Mouse (Mus musculus): ENCODE results near the gene Armh3. TPM values are rescaled to one million over a fixed set of nuclear protein-coding genes. Genes with fewer than 3 reads are reported as not detected.

The Armh3 gene
- total RNA-seq, 2 experiments from 2014 or later = 16.0 to 19.0 TPM

DNA sequence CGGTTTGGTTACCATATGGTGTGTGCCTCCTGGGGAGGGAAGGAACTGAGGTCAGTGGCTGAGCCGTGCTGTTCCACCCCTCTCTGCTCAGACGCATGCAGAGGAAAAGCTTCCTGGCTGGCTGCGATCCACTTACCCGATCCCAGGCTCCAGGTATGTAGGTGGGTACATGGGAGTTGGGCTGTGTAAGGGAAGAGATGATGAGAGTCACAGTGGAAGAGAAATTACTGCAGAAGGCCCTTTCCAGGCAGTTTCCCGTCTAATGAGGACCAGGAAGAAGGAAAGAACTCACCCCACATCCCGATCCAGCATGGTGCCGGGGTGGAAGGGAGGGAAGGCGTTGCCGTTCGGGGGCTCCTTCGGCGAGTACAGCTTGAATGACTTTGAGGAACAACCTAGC, 37.7 kb upstream of the Armh3 start:
- no peak for DNase-seq (ENCODE audit: low spot score in 2 of 2)

DNA sequence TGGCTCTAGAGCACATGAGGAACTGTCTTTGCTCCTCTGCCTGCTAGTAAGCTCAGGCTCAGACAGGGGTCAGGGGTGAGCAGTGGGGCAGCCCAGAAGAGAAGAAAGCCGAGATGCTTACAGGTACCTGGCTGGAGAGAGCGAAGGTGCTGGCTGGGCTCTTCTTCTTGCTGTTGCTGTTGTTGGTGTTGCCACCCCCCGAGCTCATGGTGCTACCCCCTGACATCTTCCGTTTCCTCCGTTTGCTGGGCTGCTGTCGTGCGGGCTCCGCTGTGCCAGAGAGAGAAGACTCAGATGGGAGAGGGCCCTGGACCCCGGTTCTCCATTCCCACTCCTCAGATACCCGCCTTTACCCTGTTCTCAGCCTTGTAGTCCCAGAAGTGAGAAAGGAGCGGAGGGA, 35.6 kb upstream of the Armh3 start:
- no peak for DNase-seq (ENCODE audit: low spot score in 2 of 2)

GRCm38 (mm10) chr19:46032731-46033510, 34.6 kb upstream of the Armh3 start:
- no peak for DNase-seq (ENCODE audit: low spot score in 2 of 2)

DNA sequence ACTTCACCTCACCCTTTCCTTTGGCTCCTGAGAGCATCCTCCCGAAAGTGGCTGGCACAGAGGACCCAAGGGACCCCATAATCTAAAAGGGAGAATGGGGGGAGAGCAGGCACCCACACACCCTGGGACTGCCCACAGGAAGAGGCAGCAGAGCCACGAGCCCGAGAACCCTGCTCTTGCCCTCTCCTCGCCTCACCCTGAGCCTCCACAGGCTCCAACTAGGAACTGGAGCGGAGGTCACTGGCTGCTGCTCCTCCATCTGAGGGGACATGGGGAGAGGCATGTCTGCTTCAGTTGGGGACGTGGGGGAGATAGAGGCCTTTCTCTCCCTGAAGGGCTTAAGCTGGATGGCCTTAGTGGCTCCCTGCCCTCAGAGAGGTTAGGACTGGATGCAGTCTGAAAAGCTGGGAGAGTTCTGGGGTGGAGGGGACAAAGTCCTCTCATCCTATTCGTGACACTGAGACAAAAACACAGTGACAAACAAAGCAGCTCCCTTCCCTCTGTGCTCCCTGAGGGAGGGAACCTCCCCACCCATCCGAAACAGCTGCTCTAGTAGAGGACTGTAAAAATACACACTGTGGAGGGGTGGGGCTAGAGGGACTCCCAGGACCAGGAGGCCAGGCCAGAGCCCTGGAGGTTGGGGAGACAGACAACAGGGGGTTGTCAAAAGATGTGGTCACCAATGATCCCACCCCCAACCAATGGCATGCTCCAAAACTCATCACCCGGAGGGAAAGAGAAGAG, 33.6 kb upstream of the Armh3 start:
- DNase-seq (ENCODE audit: low spot score in 2 of 2) = no peak

GRCm38 (mm10) chr19:46030196-46030983, 32.1 kb upstream of the Armh3 start:
- DNase-seq (ENCODE audit: low spot score in 2 of 2) = no peak

GRCm38 (mm10) chr19:46029652-46030051, 31.4 kb upstream of the Armh3 start:
- no peak for DNase-seq (ENCODE audit: low spot score in 2 of 2)

DNA sequence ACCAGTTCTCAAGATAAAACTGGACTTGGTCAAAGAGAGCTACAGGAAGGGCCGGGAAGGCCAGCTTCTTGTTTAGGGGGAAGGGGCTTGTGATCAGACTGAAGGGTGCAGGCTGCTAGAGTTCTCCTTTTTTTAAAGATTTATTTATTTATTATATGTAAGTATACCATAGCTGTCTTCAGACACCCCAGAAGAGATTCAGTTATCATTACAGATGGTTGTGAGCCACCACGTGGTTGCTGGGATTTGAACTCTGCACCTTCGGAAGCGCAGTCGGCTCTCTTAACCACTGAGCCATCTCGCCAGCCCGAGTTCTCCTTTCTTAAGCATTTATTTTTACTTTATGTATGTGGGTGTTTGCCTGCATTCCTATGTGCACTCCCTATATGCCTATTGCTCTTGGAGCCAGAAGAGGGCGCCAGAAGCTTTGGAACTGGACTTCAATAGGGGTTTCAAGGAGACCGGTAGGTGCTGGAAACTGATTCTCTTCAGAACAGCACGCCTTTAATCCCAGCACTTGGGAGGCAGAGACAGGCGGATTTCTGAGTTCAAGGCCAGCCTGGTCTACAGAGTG, 30.5 kb upstream of the Armh3 start:
- DNase-seq (ENCODE audit: low spot score in 2 of 2) = no peak

DNA sequence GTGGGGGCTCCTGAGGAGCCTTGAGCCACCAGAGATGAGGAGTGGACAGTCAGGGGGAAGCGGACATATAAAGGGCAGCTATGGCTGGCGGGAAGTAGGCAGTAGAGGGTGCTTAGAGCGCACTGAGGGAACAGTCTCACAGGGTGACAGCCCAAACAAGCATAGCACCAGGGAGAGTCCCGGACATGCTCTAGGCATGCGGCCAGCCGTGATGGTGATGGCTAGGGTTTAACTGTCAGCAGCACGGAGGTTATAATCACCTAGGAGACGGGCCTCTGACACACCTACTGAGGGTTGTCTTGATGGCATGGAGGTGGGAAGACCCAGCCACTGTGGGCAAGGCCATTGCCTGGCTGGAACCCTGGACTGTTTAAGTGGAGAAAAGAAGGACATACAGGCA, 28.3 kb upstream of the Armh3 start:
- no peak for DNase-seq (ENCODE audit: low spot score in 2 of 2)

- DNase-seq (ENCODE audit: low spot score in 2 of 2) = no peak
Observed at GRCm38 (mm10) chr19:46024959-46025358, 26.7 kb upstream of the Armh3 start.

GRCm38 (mm10) chr19:46016023-46016422, 17.7 kb upstream of the Armh3 start:
- no peak for DNase-seq (ENCODE audit: low spot score in 2 of 2)

GRCm38 (mm10) chr19:46014572-46015178, 16.4 kb upstream of the Armh3 start:
- DNase-seq (ENCODE audit: low spot score in 2 of 2) = peak; percentile 64 to 85

DNA sequence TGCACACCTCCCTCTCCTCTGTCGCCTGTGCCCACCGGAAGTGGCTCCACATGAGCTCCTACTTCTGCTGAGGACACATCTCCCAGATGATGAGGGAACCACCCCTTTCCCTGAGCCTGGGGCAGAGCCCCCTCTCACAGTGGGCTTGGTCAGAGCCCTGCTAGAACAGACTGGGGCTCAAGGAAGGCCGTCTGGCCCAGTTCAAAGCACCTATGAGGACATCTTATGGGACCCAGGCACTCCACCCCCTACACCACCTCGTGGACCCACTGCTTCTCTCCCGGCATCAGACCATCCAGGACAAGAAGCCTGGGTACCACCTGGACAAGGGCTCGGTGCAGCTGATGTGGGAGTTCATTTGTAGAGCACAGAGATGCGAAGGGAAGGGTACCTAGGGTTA, 7.4 kb upstream of the Armh3 start:
- DNase-seq (ENCODE audit: low spot score in 2 of 2) = no peak

- no peak for DNase-seq (ENCODE audit: low spot score in 2 of 2)
Observed at GRCm38 (mm10) chr19:46004814-46005466, 6.7 kb upstream of the Armh3 start.

- peak; percentile 63 to 81 for DNase-seq (ENCODE audit: low spot score in 2 of 2)
Observed at GRCm38 (mm10) chr19:46003371-46004226, 5.3 kb upstream of the Armh3 start, which contains the start of gene Hps6. TSS of gene Hps6 (plus strand) at chr19:46003508.

DNA sequence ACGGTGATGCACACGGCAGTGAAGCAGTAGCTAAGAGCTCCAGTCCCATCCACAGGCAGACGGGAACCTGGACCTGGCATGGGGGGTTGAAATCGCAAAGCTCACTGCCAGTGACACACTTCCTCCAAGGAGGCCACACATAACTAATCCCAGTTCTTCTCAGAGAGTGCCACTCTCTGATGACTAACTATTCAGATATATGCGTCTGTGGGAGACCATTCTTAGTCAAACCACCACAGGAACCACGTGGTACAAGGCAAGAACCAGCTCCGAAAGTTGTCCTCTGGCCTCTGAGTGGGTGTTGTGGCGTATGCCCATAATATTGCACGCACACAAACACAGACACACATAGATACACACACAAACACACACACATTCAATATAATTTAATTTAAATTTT, 4.0 kb upstream of the Armh3 start:
- no peak for DNase-seq (ENCODE audit: low spot score in 2 of 2)

DNA sequence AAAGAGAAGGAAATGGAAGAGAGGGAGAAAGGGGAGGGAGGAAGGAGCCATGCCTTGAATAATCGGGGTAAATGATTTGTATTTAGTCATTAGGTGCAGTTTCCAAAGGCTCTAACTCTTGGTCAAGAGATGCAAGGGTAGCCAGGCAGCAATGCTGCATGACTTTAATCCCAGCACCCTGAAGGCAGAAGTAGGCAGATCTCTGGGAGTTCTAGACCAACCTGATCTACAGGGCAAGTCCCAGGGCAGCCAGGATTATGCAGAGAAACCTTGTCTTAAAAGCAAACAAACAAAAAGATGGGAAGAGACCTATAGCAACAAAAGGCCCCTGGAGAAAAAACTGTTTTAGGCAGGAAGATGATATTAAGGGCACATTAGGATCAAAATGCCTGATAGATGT, 1.1 kb upstream of the Armh3 start:
- DNase-seq (ENCODE audit: low spot score in 2 of 2) = no peak

DNA sequence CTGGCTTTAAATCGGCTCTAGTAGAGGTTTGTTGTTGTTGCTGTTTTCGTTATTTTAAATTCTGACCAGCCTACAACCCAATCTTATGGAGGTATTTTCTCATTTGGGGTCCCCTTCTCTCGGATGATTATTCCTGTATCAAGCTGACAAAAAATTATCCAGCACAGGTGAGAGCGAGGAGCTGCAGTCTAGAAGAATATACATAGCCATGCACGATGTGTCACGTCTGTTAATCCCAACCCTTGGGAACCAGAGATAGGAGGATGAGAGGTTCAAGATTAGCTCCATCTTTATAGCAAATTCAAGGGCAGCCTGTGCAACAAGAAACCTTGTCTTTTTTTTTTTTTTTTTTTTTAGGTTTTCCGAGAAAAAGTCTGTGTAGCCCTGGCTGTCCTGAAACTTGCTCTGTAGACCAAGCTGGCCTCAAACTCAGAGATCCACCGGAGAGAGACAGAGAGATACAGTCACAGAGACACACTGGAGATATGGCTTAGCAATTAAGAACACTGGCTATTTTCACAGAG, 468 bp upstream of the Armh3 start:
- DNase-seq (ENCODE audit: low spot score in 2 of 2) = no peak

DNA sequence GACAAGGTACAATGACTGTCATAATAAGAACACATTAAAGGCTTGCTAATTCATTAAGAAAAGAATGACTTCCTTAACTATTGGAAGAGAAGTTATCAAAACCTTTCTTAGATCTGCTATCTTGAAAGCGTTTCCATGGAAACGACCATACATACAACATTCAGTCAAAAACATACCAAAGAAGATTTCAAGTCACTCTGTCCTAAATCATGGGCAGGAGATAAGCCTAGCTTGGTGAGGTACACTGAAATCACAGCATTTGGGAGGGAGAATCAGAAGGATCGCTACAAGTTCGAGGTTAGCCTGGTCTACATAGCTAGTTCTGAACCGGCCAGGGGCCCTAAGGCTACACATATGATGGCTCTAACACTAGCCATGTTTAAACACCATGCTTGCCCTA, 923 bp downstream of the Armh3 start:
- DNase-seq (ENCODE audit: low spot score in 2 of 2) = no peak
